Mouse (Mus musculus): ENCODE results near the gene Gm4869.

DNA sequence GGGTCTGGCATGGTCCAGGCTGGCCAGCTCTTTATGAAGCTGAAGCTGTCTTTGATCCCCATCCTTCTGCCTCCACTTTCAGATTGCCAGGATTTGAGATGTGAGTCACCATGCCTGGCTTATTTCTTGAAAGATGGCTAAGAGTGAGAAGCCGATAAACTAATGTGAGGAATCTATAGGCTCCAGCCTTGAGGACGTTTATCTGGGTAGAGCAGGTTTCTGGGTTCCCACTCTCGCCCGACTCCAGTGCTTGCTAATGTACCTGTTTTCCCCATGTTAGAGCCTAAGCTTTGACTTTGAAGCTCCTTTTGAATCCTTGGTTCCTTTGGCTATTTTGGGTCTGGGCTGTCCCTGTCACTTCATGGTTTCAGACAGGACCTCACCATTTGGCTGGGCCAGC lies 24.8 kb upstream of the Gm4869 start:
- TF ChIP-seq CTCF (IDR thresholded peaks at IDR 0.05; ENCODE audit: control insufficient read depth, insufficient read depth, insufficient replicate concordance, low read depth, low read length) (no peak), POLR2A (IDR thresholded peaks at IDR 0.05; ENCODE audit: control insufficient read depth, low read depth, low read length) (no peak)
